Mouse (Mus musculus) liver, embryonic 11.5 days (tissue): ENCODE measurements around the gene Lyrm7. TPM values are rescaled to one million over a fixed set of nuclear protein-coding genes. Genes with fewer than 3 reads are reported as not detected.
A peak's percentile ranks its signal among the peaks of the same experiment; 100 is the strongest.

Source experiments
- ATAC-seq: fragments of 200-750 bp; cut with Nextera tagmentation; replicated peaks from 2 replicates; pipeline ENCODE4 v1.8.0; 2017; ENCODE audit warnings: moderate number of reproducible peaks, mild to moderate bottlenecking, moderate TSS enrichment, moderate library complexity; ENCODE audit not compliant: low FRiP score
- DNase-seq: peaks from one replicate; pipeline ENCODE4 v3.0.0-alpha.2; 2017; ENCODE audit warnings: low spot score
- H3K27ac ChIP-seq: fragments of 300-500 bp; sonication (generic); 2 replicates; pipeline ENCODE4 v1.5.1; 2014; ENCODE audit warnings: mild to moderate bottlenecking, low read depth, low read length, control low read depth
- H3K27me3 ChIP-seq: fragments of 300-500 bp; sonication (generic); replicated peaks from 2 replicates; pipeline ENCODE4 v1.6.1; 2014; ENCODE audit warnings: low read length, mixed read lengths; ENCODE audit not compliant: control insufficient read depth, insufficient read depth
- H3K36me3 ChIP-seq: fragments of 300-500 bp; sonication (generic); 2 replicates; pipeline ENCODE4 v1.6.1; 2014; ENCODE audit warnings: mild to moderate bottlenecking, low read length, moderate library complexity, mixed read lengths; ENCODE audit not compliant: control insufficient read depth, insufficient read depth
- H3K4me1 ChIP-seq: fragments of 300-500 bp; sonication (generic); replicated peaks from 2 replicates; pipeline ENCODE4 v1.6.1; 2014; ENCODE audit warnings: low read length, mixed read lengths; ENCODE audit not compliant: control insufficient read depth, insufficient read depth
- H3K4me2 ChIP-seq: fragments of 300-500 bp; sonication (generic); 2 replicates; pipeline ENCODE4 v1.6.1; 2014; ENCODE audit warnings: mild to moderate bottlenecking, control low read depth, moderate library complexity
- H3K4me3 ChIP-seq: fragments of 300-500 bp; sonication (generic); 2 replicates; pipeline ENCODE4 v1.5.1; 2014; ENCODE audit warnings: low read depth, low read length, control low read depth
- H3K9ac ChIP-seq: fragments of 300-500 bp; sonication (generic); 2 replicates; pipeline ENCODE4 v1.6.1; 2014; ENCODE audit warnings: low read depth, low read length, control low read depth
- H3K9me3 ChIP-seq: fragments of 300-500 bp; sonication (generic); 2 replicates; pipeline ENCODE4 v1.6.1; 2016; ENCODE audit warnings: low read length, inconsistent platforms, mixed read lengths; ENCODE audit not compliant: control insufficient read depth
- WGBS: fragments of 180-500 bp; shearing (Covaris S2); extraction: QIAGEN DNeasy Blood & Tissue Kit; methylation state at CpG from one replicate; pipeline ENCODE4 v1.1.7; 2014; 5-methylcytosine and 5-hydroxymethylcytosine counted together
- polyA plus RNA-seq: library from polyadenylated mRNA; unstranded; fragments of >200 nt; fragmentation: Nextera tagmentation; extraction: Ambion mirVana; gene quantifications from 2 replicates; pipeline ENCODE4 v1.2.1, GENCODE M21; 2014

Gene Lyrm7
- polyA plus RNA-seq, 1 experiment from 2014 or later = 9.4 TPM

DNA sequence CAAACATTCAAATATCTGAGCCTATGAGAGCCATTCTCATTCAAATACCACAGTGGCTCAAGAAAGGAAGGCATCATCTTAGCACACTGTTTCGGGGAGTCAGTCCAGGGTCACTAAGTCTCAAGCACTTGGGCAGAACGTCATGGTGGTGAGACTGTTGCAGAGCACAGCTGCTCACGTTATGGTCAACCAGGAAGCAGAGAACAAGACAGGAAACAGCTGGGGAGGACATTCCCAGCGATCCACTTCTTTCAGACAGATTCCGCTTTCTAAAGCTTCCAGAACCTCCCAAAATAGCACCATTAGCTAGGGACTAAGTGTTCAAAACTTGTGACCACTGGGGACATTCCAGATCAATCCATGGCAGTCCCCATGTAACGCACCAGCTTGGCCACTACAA, 27.2 kb upstream of the Lyrm7 start:
- 60% methylated on average over 6 of the region's 6 CpGs for WGBS
- peaks cover 5% of the 10 kb centered on the region; the same call in 1 of the 2 replicates for H3K4me1 ChIP-seq
- no peak overlapping the region for H3K4me2 ChIP-seq
- H3K9me3 ChIP-seq = no peaks in the 10 kb centered on the region
- no peak overlapping the region for H3K27ac ChIP-seq
- no peaks in the 10 kb centered on the region for H3K27me3 ChIP-seq
- no peaks in the 10 kb centered on the region for H3K36me3 ChIP-seq
- DNase-seq = no peak
- no peak overlapping the region for H3K4me3 ChIP-seq
- ATAC-seq = no peak
- H3K9ac ChIP-seq = no peak overlapping the region

DNA sequence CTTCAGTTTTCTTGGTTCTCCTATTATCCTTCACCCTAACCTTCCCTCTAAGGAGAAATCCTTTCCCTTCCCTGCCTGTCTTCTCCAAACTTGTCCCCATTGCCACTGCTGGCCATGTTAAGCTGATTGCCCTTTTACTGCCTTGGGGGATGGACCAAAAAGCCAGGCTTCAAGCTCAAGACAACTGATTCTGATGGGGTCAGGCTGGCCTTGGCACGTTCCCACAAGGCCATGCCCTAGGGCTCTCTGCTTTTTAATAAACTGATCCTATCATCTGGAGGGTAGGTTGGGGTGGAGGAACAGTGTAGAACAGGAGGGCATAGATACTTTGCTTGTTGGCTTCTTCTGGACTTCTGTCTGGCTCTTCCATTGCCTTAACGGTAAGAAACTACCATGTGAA, 24.7 kb upstream of the Lyrm7 start:
- WGBS = 93% methylated on average over 2 of the region's 2 CpGs
- Histone ChIP-seq H3K4me2 (no peak overlapping the region), H3K9ac (no peak overlapping the region), H3K4me3 (no peak overlapping the region), H3K4me1 (peaks cover 12% of the 10 kb centered on the region), H3K9me3 (no peaks in the 10 kb centered on the region), H3K27ac (0 out of 2 replicates have a peak overlapping the region, but pooled peaks have one; percentile 22), H3K36me3 (no peaks in the 10 kb centered on the region), H3K27me3 (no peaks in the 10 kb centered on the region)
- DNase-seq = no peak
- no peak for ATAC-seq

DNA sequence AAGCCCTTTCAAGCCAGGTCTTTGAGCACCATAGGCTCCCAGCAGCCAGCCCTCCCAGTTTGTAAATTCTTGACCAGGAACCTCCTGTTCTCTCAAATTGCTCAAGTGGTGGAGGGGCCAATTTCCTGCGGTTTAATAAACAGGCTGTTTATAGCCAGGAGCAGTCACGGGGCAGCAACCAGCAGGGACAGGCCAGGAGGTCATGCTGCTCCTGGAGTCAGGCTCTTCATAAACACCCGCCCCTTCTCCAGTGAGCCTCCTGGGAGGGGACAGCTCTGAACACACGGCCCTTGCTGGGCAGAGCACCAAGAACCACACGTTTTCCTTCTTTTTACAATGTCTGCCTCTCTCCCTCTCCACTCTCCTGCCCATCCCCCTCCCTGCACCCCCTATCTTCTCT, 24.2 kb upstream of the Lyrm7 start:
- 0 out of 2 replicates have a peak, but pooled peaks have one; percentile 26 for ATAC-seq
- no peaks in the 10 kb centered on the region for H3K9me3 ChIP-seq
- H3K4me3 ChIP-seq = no peak overlapping the region
- H3K27ac ChIP-seq = peak overlapping the region; percentile 54; the same call in 1 of the 2 replicates
- 22% methylated on average over 5 of the region's 5 CpGs for WGBS
- H3K4me2 ChIP-seq = no peak overlapping the region
- no peaks in the 10 kb centered on the region for H3K36me3 ChIP-seq
- no peak for DNase-seq
- no peaks in the 10 kb centered on the region for H3K27me3 ChIP-seq
- peaks cover 14% of the 10 kb centered on the region for H3K4me1 ChIP-seq
- H3K9ac ChIP-seq = no peak overlapping the region

DNA sequence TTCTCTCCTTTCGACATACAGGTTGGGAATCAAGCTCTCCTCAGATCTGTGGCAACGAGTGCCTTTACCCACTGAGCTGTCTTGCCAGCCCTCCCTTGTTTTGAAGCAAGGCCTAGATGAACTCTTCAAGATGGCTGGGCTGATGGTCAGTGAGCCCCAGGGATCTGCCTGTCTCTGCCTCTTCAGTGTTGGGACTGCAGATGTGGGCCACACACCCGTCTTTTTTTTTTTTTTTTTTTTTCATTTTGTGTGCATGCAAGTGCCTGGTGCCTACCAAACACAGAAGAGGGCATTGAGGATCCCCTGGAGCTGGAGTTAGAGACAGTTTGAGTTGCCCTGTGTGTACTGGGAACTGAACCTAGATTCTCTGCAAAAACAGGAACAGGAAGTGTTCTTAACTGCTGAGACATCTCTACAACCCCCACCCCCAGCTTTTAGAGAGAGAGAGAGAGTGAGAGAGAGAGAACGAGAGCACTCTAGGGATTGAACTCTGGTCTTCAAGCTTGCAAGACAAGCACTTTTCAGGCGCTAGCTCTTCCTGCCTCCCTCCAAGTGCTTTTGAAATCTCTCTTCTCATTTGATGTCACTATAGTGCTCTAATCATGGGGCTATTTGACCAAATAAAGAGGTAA, 23.6 kb upstream of the Lyrm7 start:
- H3K36me3 ChIP-seq = no peaks in the 10 kb centered on the region
- H3K27me3 ChIP-seq = no peaks in the 10 kb centered on the region
- H3K9ac ChIP-seq = no peak overlapping the region
- ATAC-seq (no peak), DNase-seq (no peak)
- no peak overlapping the region for H3K4me3 ChIP-seq
- peak overlapping the region; percentile 54; the same call in 1 of the 2 replicates for H3K27ac ChIP-seq
- WGBS = 60% methylated on average over 5 of the region's 5 CpGs
- H3K4me2 ChIP-seq = no peak overlapping the region
- H3K4me1 ChIP-seq = peaks cover 19% of the 10 kb centered on the region
- no peaks in the 10 kb centered on the region for H3K9me3 ChIP-seq

DNA sequence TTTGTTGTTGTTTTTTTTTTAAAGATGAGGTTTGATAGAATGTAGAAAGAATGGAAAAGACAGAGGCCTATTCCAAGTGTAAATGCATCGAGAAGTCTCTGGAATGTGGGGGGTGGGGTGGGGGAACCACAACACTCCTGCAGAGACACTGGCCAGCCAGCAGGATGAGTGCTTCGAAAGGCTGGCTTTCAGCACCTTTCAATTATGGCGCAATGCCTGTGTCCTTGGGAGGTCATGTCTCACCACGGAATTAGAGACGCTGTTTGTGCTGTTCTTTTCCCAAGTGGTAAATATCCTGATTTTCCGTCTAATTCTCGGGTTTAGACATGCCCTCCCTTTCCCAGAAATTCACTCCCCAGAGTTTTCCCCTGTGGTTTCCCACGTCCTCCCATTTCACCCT, 22.0 kb upstream of the Lyrm7 start:
- H3K36me3 ChIP-seq = no peaks in the 10 kb centered on the region
- no peak overlapping the region for H3K4me2 ChIP-seq
- WGBS = 57% methylated on average over 8 of the region's 8 CpGs
- no peak overlapping the region for H3K9ac ChIP-seq
- H3K9me3 ChIP-seq = no peaks in the 10 kb centered on the region
- ATAC-seq (no peak), DNase-seq (no peak)
- no peak overlapping the region for H3K4me3 ChIP-seq
- H3K27me3 ChIP-seq = no peaks in the 10 kb centered on the region
- peaks cover 19% of the 10 kb centered on the region for H3K4me1 ChIP-seq
- no peak overlapping the region; the same call in 1 of the 2 replicates for H3K27ac ChIP-seq

DNA sequence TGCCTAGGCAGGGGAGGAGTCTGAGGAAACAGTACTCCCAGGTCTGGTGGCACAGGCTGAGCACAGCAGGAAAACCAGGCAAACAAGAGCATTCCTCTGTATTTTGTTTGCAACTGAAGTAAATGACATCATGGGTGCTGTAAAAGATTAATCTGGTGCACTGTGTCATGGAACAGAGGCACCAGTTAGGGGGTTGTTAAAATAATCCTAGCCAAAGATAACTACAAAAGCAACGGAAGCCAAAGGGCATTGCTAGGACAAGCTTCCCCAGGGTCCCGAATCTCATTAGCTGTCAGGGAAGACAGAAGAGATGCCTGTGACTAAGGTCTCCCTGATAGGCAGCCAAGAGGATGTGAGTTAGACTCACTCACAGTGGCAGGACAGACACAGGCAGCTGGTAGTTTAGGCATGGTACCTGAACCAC, 20.3 kb upstream of the Lyrm7 start:
- H3K4me1 ChIP-seq = peaks cover 19% of the 10 kb centered on the region
- no peak overlapping the region for H3K4me2 ChIP-seq
- 33% methylated on average over 2 of the region's 2 CpGs for WGBS
- H3K27ac ChIP-seq = no peak overlapping the region
- H3K9ac ChIP-seq = no peak overlapping the region
- no peak overlapping the region for H3K4me3 ChIP-seq
- H3K9me3 ChIP-seq = no peaks in the 10 kb centered on the region
- H3K27me3 ChIP-seq = no peaks in the 10 kb centered on the region
- DNase-seq (no peak), ATAC-seq (no peak)
- H3K36me3 ChIP-seq = no peaks in the 10 kb centered on the region

DNA sequence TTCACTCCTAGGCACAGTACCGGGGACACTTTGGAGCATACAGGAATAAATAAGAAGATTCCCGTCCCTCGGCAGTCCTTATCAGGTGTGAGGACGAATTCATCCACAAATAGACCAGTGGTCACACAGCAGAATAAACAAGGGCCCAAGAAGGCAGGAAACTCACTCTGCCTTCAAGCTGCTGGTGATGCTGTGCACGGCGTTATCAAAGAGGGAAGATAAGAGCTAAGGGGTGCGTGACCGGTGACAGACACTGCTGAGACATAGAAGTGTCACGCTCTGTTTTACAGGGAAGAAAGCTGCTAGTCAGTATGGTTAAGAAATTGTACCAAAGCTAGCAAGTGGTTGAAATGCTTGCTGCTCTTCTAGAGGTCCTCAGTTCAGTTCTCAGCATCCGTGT, 19.2 kb upstream of the Lyrm7 start:
- WGBS = 25% methylated on average over 10 of the region's 10 CpGs
- no peaks in the 10 kb centered on the region for H3K27me3 ChIP-seq
- no peaks in the 10 kb centered on the region for H3K36me3 ChIP-seq
- peaks cover 16% of the 10 kb centered on the region for H3K4me1 ChIP-seq
- H3K9me3 ChIP-seq = no peaks in the 10 kb centered on the region
- DNase-seq (no peak), ATAC-seq (no peak)
- H3K27ac ChIP-seq = no peak overlapping the region
- no peak overlapping the region for H3K4me3 ChIP-seq
- H3K9ac ChIP-seq = no peak overlapping the region
- no peak overlapping the region for H3K4me2 ChIP-seq

DNA sequence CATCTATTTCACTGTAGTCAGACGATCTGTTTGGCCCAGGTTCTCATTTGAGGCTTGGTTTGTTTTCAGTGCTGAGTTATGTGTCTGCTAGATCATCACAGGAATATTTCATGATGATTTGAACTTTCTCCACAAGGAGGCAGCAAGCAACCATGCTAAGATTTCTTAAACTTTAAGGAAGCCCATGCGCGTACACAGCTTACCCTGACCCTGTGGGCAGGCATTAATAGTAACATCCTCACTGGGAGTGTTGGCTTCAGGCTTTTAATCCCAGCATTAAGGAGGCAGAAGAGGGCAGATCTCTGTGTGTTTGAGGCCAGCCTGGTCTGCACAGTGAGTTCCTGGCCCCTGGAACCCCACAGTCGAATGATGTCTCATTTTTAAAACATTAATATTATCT, 18.7 kb upstream of the Lyrm7 start:
- Histone ChIP-seq H3K27me3 (no peaks in the 10 kb centered on the region), H3K27ac (no peak overlapping the region), H3K4me1 (peaks cover 14% of the 10 kb centered on the region), H3K36me3 (no peaks in the 10 kb centered on the region), H3K4me3 (no peak overlapping the region), H3K9me3 (no peaks in the 10 kb centered on the region), H3K9ac (no peak overlapping the region), H3K4me2 (no peak overlapping the region)
- DNase-seq (no peak), ATAC-seq (peak; percentile 53; the same call in 1 of the 2 replicates)
- 30% methylated on average over 4 of the region's 4 CpGs for WGBS

DNA sequence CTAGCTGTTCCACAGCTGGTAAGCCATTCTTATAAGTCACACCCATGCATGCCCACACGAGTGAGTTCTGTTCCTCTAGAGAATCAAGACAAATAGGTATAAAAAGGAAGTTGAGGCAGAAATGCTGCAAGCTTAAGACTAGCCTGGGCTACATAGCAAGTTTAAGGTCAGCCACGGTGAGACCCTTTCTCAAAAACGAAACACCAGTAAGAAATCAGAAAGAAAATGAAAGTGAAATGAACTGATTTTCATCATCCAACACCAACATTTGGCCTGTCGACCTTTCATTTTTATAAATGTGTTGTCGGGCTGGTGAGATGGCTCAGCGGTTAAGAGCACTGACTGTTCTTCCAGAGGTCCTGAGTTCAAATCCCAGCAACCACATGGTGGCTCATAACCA, 18.2 kb upstream of the Lyrm7 start:
- no peak overlapping the region for H3K9ac ChIP-seq

More for the DNA sequence above, 18.2 kb upstream of the Lyrm7 start:
- H3K9me3 ChIP-seq = no peaks in the 10 kb centered on the region
- H3K27me3 ChIP-seq = no peaks in the 10 kb centered on the region
- DNase-seq (no peak), ATAC-seq (no peak)
- 69% methylated on average over 6 of the region's 6 CpGs for WGBS
- no peak overlapping the region for H3K4me3 ChIP-seq
- peaks cover 14% of the 10 kb centered on the region for H3K4me1 ChIP-seq
- no peak overlapping the region for H3K4me2 ChIP-seq
- H3K27ac ChIP-seq = no peak overlapping the region
- H3K36me3 ChIP-seq = no peaks in the 10 kb centered on the region
